Mouse (Mus musculus) heart, postnatal 0 days (tissue): ENCODE measurements at regions not wholly inside any gene's neighbourhood (a gene's known extent, or its start where the extent isn't known, plus 50 kb on each side); places are given as distances from the start of the nearest gene placed in this dataset.

Source experiments
- CTCF ChIP-seq: IDR thresholded peaks from 2 replicates; pipeline ENCODE4 v1.5.1; 2016; ENCODE audit warnings: antibody characterized with exemption, control low read depth, low read depth
- EP300 ChIP-seq: IDR thresholded peaks from 2 replicates; pipeline ENCODE4 v1.6.1; 2016; ENCODE audit warnings: antibody characterized with exemption, low read depth

DNA sequence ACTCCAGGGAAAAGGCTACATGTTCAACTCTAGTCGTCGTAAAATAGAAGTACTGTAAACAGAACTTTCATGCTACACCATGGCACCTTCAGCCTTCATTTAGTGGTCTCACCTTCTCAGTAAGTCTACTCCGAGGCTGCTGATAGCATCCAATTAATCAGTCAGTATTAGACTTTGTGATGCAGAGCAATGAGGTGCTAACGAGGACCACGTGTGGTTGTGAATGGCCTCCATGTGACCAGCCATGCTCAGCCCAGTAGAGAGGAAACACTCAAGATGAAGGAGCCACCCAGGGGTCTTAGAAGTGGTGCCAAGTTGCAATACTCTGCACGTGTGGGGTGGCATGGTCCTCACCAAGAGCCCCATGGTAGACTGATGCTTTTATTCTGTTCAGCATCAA is 112.2 kb upstream of the Nt5e start:
- TF ChIP-seq EP300 (no peak), CTCF (no peak)
